Mouse (Mus musculus) heart, postnatal 36 days (tissue): ENCODE data around the gene Klf14. TPM values are rescaled to one million over a fixed set of nuclear protein-coding genes. Genes with fewer than 3 reads are reported as not detected.

Experiments used
- total RNA-seq, 2 experiments: library from RNA; stranded (reverse); gene quantifications; 2 replicates each; pipeline ENCODE4 v1.2.3; 2021

Klf14 gene
- total RNA-seq, 2 experiments from 2014 or later = 0.17 to 0.22 TPM

Other genes with a start within 250 kb of the Klf14 start
- gene Mest, start 235.5 kb downstream of the Klf14 start, total RNA-seq = 10 to 100 TPM; 12.0 to 15.5 TPM
- 10 to 100 TPM; 40.1 to 41.5 TPM for gene Copg2, start 62.3 kb downstream of the Klf14 start, total RNA-seq
- gene Tsga13, start 43.5 kb downstream of the Klf14 start, total RNA-seq = not detected